Mouse (Mus musculus): ENCODE measurements around the gene Donson. TPM values are rescaled to one million over a fixed set of nuclear protein-coding genes. Genes with fewer than 3 reads are reported as not detected.

Gene Donson
- polyA plus RNA-seq, 1 experiment from 2014 or later = 12.3 TPM

DNA sequence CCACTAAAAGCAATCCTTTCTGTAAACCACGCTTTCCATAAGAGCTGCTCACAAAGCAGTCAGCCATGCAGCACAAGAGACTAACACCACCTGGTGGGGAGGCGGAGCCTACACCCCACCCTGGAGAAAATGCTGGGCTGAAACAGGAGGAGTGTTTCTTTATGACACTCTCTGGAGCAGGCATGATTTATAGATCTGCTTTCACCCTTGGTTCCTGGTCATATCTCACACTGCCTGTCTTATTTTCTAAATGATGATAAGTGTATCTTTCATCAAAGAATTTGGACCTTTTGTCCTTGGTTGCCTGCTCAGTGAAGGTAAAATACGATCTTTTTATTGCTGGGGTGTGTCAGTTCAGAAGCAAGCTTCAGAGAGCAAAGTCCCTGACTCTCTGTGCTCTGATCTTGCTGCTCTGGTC is 14.2 kb upstream of the Donson start:
- Histone ChIP-seq H3K27me3 (ENCODE audit: control insufficient read depth, insufficient read depth, low read length) (no peaks in the 10 kb centered on the region), H3K4me1 (ENCODE audit: control insufficient read depth in 2 of 2, insufficient read depth in 2 of 2, low read length in 2 of 2) (no peaks in the 10 kb centered on the region), H3K9ac (ENCODE audit: low read length) (no peak overlapping the region), H3K9me3 (ENCODE audit: control insufficient read depth, low read length) (no peaks in the 10 kb centered on the region), H3K27ac (replicated peaks in 1 of 2; ENCODE audit: control insufficient read depth in 1 of 2, insufficient read depth in 1 of 2, low read depth in 2 of 2, low read length in 2 of 2) (no peak overlapping the region), H3K4me2 (ENCODE audit: low read length) (no peak overlapping the region), H3K36me3 (ENCODE audit: control insufficient read depth, insufficient read depth, low read length) (peaks cover 73% of the 10 kb centered on the region), H3K4me3 (ENCODE audit: control insufficient read depth in 1 of 2, insufficient read depth in 1 of 2, low read depth in 1 of 2, low read length in 2 of 2) (no peak overlapping the region)
- WGBS = 82% methylated on average over 3 of the region's 3 CpGs
- ATAC-seq (ENCODE audit: insufficient number of reproducible peaks, insufficient read depth, low FRiP score, low read depth) = no peak

DNA sequence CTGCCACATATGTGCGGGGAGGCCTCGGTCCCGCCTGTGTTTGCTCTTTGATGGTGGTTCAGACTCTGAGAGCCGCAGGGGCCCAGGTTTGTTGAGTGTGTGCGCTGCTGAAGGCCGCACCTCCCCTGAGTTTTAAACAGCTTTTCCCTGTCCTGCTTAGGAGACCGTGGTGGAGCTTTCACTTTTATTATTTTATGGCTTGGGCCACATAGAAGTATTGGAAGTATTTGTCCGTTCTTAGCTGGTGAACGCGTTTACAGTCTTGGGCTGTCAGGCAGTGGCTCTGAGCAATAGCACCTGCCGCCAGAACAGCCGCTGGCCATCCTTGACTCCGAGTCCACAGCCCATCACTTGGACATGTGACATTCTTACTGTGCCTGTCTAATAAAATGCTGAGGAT is 13.3 kb upstream of the Donson start:
- no peak overlapping the region for H3K27ac ChIP-seq (replicated peaks in 1 of 2; ENCODE audit: control insufficient read depth in 1 of 2, insufficient read depth in 1 of 2, low read depth in 2 of 2, low read length in 2 of 2)
- H3K36me3 ChIP-seq (ENCODE audit: control insufficient read depth, insufficient read depth, low read length) = peaks cover 71% of the 10 kb centered on the region
- no peak overlapping the region for H3K4me3 ChIP-seq (ENCODE audit: control insufficient read depth in 1 of 2, insufficient read depth in 1 of 2, low read depth in 1 of 2, low read length in 2 of 2)
- H3K9me3 ChIP-seq (ENCODE audit: control insufficient read depth, low read length) = no peaks in the 10 kb centered on the region
- no peak for ATAC-seq (ENCODE audit: insufficient number of reproducible peaks, insufficient read depth, low FRiP score, low read depth)
- H3K27me3 ChIP-seq (ENCODE audit: control insufficient read depth, insufficient read depth, low read length) = no peaks in the 10 kb centered on the region
- H3K9ac ChIP-seq (ENCODE audit: low read length) = no peak overlapping the region
- no peak overlapping the region for H3K4me2 ChIP-seq (ENCODE audit: low read length)
- no peaks in the 10 kb centered on the region for H3K4me1 ChIP-seq (ENCODE audit: control insufficient read depth in 2 of 2, insufficient read depth in 2 of 2, low read length in 2 of 2)
- WGBS = 86% methylated on average over 13 of the region's 13 CpGs

DNA sequence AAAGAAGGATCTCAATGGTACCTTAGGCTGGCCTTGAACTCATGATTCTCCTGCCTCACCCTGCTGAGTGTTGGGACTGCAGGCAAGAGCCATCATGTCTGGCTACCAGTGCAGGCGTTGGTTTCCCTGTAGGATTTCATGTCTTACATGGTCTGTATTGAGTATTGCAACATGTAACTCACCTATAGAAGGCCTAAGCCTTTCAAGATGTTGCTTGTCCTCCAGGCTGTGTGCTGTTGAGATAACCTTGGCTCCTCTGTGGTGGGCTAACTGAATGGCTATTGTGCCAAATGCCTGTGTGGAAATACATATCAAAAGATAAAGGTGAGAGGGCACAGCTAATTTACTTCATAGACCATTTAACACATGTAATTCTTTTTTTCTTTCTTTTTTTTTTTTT is 10.4 kb upstream of the Donson start:
- no peak for ATAC-seq (ENCODE audit: insufficient number of reproducible peaks, insufficient read depth, low FRiP score, low read depth)
- no peaks in the 10 kb centered on the region for H3K4me1 ChIP-seq (ENCODE audit: control insufficient read depth in 2 of 2, insufficient read depth in 2 of 2, low read length in 2 of 2)
- H3K9ac ChIP-seq (ENCODE audit: low read length) = no peak overlapping the region
- H3K9me3 ChIP-seq (ENCODE audit: control insufficient read depth, low read length) = no peaks in the 10 kb centered on the region
- no peak overlapping the region for H3K27ac ChIP-seq (replicated peaks in 1 of 2; ENCODE audit: control insufficient read depth in 1 of 2, insufficient read depth in 1 of 2, low read depth in 2 of 2, low read length in 2 of 2)
- no peaks in the 10 kb centered on the region for H3K27me3 ChIP-seq (ENCODE audit: control insufficient read depth, insufficient read depth, low read length)
- 93% methylated on average over 1 of the region's 1 CpGs for WGBS
- H3K4me3 ChIP-seq (ENCODE audit: control insufficient read depth in 1 of 2, insufficient read depth in 1 of 2, low read depth in 1 of 2, low read length in 2 of 2) = no peak overlapping the region
- no peak overlapping the region for H3K4me2 ChIP-seq (ENCODE audit: low read length)
- H3K36me3 ChIP-seq (ENCODE audit: control insufficient read depth, insufficient read depth, low read length) = peaks cover 62% of the 10 kb centered on the region

- Histone ChIP-seq H3K4me3 (ENCODE audit: control insufficient read depth in 1 of 2, insufficient read depth in 1 of 2, low read depth in 1 of 2, low read length in 2 of 2) (no peak overlapping the region), H3K27me3 (ENCODE audit: control insufficient read depth, insufficient read depth, low read length) (no peaks in the 10 kb centered on the region), H3K9ac (ENCODE audit: low read length) (no peak overlapping the region), H3K36me3 (ENCODE audit: control insufficient read depth, insufficient read depth, low read length) (peaks cover 58% of the 10 kb centered on the region), H3K4me1 (ENCODE audit: control insufficient read depth in 2 of 2, insufficient read depth in 2 of 2, low read length in 2 of 2) (no peaks in the 10 kb centered on the region), H3K27ac (replicated peaks in 1 of 2; ENCODE audit: control insufficient read depth in 1 of 2, insufficient read depth in 1 of 2, low read depth in 2 of 2, low read length in 2 of 2) (no peak overlapping the region), H3K9me3 (ENCODE audit: control insufficient read depth, low read length) (no peaks in the 10 kb centered on the region), H3K4me2 (ENCODE audit: low read length) (no peak overlapping the region)
- no peak for ATAC-seq (ENCODE audit: insufficient number of reproducible peaks, insufficient read depth, low FRiP score, low read depth)
- 55% methylated on average over 8 of the region's 8 CpGs for WGBS
These were observed 6.7 kb upstream of the Donson start for GRCm38 (mm10) chr16:91695108-91695755.

DNA sequence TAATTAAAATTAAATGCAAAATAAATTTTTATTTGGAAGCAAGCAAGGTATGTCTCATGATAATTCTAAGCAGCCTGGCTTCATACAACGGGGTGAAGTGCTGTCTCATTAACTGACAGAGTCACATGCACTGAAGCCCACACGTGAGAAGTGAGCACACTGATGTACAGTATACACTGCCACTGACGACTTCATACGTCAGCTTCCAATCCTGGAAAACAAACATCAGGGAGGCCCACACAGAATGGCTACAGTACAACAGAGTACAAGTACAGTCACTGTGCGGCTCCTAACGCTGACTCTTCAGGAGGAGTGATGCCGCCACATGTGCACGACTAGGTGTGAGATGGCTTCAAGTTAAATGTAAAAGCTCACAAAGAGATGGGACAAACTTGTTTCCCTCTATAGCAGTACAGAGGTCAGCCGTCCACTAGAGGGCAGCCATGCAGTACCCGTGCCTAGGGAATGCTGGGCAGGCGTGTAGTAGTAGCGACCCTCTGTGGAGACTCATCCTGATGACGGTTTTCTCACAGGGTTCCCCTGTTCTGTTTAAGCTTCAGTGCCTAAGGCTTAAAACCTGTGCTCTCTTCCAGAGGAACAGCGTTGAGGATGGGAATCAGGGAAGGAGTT is 6.0 kb upstream of the Donson start:
- Histone ChIP-seq H3K4me2 (ENCODE audit: low read length) (no peak overlapping the region), H3K9ac (ENCODE audit: low read length) (no peak overlapping the region), H3K4me3 (ENCODE audit: control insufficient read depth in 1 of 2, insufficient read depth in 1 of 2, low read depth in 1 of 2, low read length in 2 of 2) (no peak overlapping the region), H3K27me3 (ENCODE audit: control insufficient read depth, insufficient read depth, low read length) (no peaks in the 10 kb centered on the region), H3K27ac (replicated peaks in 1 of 2; ENCODE audit: control insufficient read depth in 1 of 2, insufficient read depth in 1 of 2, low read depth in 2 of 2, low read length in 2 of 2) (no peak overlapping the region), H3K4me1 (ENCODE audit: control insufficient read depth in 2 of 2, insufficient read depth in 2 of 2, low read length in 2 of 2) (0 out of 4 replicates have a peak, but pooled peaks cover 0 to 2% of the 10 kb centered on the region in 2 experiments), H3K36me3 (ENCODE audit: control insufficient read depth, insufficient read depth, low read length) (peaks cover 54% of the 10 kb centered on the region), H3K9me3 (ENCODE audit: control insufficient read depth, low read length) (no peaks in the 10 kb centered on the region)
- peak; percentile 81 for ATAC-seq (ENCODE audit: insufficient number of reproducible peaks, insufficient read depth, low FRiP score, low read depth)
- 28% methylated on average over 14 of the region's 14 CpGs for WGBS

GRCm38 (mm10) chr16:91689791-91690190 is 1.2 kb upstream of the Donson start:
- Histone ChIP-seq H3K4me2 (ENCODE audit: low read length) (peak overlapping the region; percentile 93), H3K9ac (ENCODE audit: low read length) (0 out of 2 replicates have a peak overlapping the region, but pooled peaks have one; percentile 91), H3K4me1 (ENCODE audit: control insufficient read depth in 2 of 2, insufficient read depth in 2 of 2, low read length in 2 of 2) (peaks cover 2 to 5% of the 10 kb centered on the region in 2 experiments; a peak in 3 of 4 replicates), H3K9me3 (ENCODE audit: control insufficient read depth, low read length) (no peaks in the 10 kb centered on the region), H3K4me3 (ENCODE audit: control insufficient read depth in 1 of 2, insufficient read depth in 1 of 2, low read depth in 1 of 2, low read length in 2 of 2) (no peak overlapping the region), H3K36me3 (ENCODE audit: control insufficient read depth, insufficient read depth, low read length) (peaks cover 41% of the 10 kb centered on the region), H3K27ac (replicated peaks in 1 of 2; ENCODE audit: control insufficient read depth in 1 of 2, insufficient read depth in 1 of 2, low read depth in 2 of 2, low read length in 2 of 2) (no peak overlapping the region), H3K27me3 (ENCODE audit: control insufficient read depth, insufficient read depth, low read length) (no peaks in the 10 kb centered on the region)
- WGBS = 44% methylated on average over 7 of the region's 7 CpGs
- ATAC-seq (ENCODE audit: insufficient number of reproducible peaks, insufficient read depth, low FRiP score, low read depth) = no peak

DNA sequence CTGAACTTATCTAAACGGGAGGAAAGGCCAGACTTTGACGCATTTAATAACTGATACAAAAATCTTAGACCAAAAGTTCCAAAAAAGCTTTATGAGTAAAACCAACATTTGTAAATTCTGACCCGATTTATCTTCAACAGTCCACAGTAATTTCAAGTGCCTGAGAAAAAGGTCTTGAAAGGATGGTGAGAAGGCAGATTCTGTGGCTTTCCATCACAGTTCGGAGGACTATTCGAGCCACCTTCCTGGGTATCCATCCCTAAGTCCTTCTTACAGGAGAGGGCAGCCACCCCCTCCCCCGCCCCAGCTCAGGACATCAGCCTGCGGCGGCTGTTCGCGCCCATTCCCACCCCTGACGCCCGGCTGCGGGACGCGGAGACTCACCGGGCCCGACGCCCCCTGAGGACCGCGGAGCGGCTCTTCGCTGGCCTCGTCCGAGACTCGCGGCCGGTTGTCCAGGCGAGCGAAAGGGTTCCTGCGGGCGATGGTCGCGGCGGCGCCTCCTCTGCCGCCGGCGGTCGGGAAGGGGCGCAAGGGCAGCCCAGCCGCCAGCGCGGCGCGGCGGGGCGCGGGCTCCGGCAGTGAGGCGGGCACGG is 449 bp downstream of the Donson start:
- Histone ChIP-seq H3K4me1 (ENCODE audit: control insufficient read depth in 2 of 2, insufficient read depth in 2 of 2, low read length in 2 of 2) (peaks cover 2 to 5% of the 10 kb centered on the region in 2 experiments; a peak in 3 of 4 replicates), H3K27me3 (ENCODE audit: control insufficient read depth, insufficient read depth, low read length) (no peaks in the 10 kb centered on the region), H3K9me3 (ENCODE audit: control insufficient read depth, low read length) (no peaks in the 10 kb centered on the region), H3K4me2 (ENCODE audit: low read length) (peak overlapping the region; percentile 93), H3K9ac (ENCODE audit: low read length) (peak overlapping the region; percentile 91), H3K27ac (replicated peaks in 1 of 2; ENCODE audit: control insufficient read depth in 1 of 2, insufficient read depth in 1 of 2, low read depth in 2 of 2, low read length in 2 of 2) (peak overlapping the region in 1 of 2 experiments; percentile 74; a peak in 2 of 4 replicates), H3K36me3 (ENCODE audit: control insufficient read depth, insufficient read depth, low read length) (peaks cover 46% of the 10 kb centered on the region), H3K4me3 (ENCODE audit: control insufficient read depth in 1 of 2, insufficient read depth in 1 of 2, low read depth in 1 of 2, low read length in 2 of 2) (peak overlapping the region; percentile 65 to 88)
- WGBS = 1% methylated on average over 35 of the region's 51 CpGs
- no peak; the same call in 1 of the 2 replicates for ATAC-seq (ENCODE audit: insufficient number of reproducible peaks, insufficient read depth, low FRiP score, low read depth)
